Mouse (Mus musculus): ENCODE data around the gene Zfp672.
A peak's percentile ranks its signal among the peaks of the same experiment; 100 is the strongest.
"Not testable (repeated sequence)": the region's sequence is repeated elsewhere in the genome, so short reads cannot be mapped to it uniquely, and the experiment has no call there.

Gene Zfp672

DNA sequence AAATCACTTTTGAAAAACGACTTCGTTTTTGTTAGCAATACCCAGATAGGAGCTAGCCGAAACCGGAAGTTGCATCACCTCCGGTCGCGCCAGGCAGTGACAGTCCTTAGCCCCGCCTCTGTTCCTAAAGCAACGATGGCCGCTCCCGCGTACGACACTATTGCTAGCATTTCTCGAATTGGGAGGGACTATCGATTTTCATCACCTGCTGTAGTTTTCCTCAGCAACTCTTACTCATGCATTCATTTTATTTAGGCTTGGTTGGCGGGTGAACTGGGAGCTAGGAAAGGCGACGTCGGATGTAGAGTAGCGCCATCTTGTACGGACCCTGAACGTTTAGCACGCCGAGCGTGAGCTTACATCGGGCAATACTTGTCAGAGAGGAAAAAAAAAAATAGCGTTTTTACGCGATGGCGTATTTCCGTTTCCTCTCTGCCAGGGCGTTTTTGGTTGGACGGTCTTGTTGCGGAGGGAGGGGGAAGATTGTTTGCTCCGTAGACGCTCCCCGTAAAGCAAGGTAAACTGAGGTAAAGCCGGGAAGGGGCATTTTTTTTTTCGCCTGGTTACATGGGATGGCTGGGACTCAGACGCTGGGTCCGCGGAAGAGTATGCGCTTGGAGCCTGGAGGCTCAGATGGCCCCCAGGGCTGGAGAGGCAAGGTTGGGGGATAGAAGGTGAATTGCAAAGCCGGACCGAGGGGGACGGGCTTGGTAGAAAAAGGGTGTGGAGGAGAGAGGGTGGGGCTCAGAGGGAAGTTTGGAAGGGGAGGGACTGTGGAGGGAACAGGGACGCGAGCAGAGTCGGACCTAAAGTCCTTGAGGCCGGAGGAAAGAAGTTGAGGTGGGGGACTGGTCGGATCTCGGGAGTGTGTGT, at the start of gene Zfp672, which contains the start of gene Sh3bp5l:
Gene Zfp672, minus strand, starts transcription at position 64 of the 873 bp plus-strand sequence.
Gene Sh3bp5l, plus strand, starts transcription at position 449 of the 873 bp plus-strand sequence.
- DNase-seq (ENCODE audit: low spot score): peak; percentile 95

DNA sequence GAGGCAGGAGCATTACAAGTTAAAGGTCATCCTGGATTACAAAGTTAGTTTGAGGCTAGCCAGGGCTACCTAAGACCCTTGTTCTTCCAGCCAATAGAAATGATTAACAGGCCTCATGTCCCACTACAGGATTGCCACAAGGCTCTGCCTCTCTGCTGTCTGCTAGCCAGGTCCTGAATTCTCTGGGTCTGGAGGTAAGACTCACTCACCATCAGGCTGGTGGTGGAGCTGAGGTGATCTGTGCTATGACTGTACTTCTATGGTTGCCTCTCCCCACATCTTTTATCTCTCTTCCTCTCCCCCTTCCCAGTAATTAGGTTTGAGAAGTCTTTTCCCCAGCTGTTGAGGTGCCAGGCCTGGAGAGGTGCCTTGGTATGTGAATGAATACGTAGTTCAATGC, 49.4 kb upstream of the Zfp672 start:
- no peak for DNase-seq (ENCODE audit: low spot score)

GRCm38 (mm10) chr11:58378763-58379278, 48.7 kb upstream of the Zfp672 start, which contains the start of gene Lypd8:
Gene Lypd8, plus strand, starts transcription at chr11:58379043.
- no peak for DNase-seq (ENCODE audit: low spot score)

- no peak for DNase-seq (ENCODE audit: low spot score)
Observed at GRCm38 (mm10) chr11:58377686-58378085, 47.5 kb upstream of the Zfp672 start.

- no peak for DNase-seq (ENCODE audit: low spot score)
Observed at GRCm38 (mm10) chr11:58377273-58377672, 47.1 kb upstream of the Zfp672 start.

DNA sequence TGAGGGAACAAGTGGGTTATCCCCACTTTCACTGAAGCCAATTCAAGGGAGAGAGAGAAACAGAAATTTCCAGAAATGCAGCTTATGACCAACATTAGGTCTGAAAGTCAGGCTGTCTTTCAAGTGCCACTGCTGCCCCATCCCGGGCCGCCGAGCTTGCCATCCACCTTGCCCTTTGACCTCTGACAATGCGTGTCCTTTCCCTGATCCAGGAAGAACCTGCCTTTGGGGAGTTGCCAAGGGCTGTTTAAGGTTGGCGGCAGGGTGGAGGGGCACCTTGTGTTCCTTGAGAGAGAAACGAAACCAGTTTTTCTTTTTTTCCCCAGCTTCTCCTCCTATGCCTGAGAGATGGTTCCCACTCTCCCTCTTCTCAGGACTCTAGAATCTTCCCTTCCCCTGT, 36.1 kb upstream of the Zfp672 start:
- not testable (repeated sequence) for DNase-seq (ENCODE audit: low spot score)

DNA sequence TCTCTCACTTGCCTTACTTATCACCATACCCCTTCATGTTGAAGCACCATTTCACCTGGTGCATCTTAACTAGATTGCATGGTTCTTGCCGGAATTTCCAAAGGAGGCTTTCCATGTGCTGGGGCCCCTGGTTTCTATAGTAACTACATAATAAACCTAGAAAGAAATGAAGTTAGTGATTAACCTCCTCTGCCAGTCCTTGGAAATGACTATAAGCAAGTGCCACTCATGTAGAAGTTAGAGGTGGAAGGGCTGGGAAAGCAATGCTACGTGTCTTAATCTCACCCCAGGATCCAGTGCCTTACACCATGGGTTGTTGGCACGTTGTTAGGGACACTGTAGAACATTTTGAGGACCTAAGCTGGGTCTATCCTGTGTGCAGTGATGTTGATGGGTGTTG, 34.3 kb upstream of the Zfp672 start:
- no peak for DNase-seq (ENCODE audit: low spot score)

GRCm38 (mm10) chr11:58362562-58362961, 32.4 kb upstream of the Zfp672 start:
- not testable (repeated sequence) for DNase-seq (ENCODE audit: low spot score)

DNA sequence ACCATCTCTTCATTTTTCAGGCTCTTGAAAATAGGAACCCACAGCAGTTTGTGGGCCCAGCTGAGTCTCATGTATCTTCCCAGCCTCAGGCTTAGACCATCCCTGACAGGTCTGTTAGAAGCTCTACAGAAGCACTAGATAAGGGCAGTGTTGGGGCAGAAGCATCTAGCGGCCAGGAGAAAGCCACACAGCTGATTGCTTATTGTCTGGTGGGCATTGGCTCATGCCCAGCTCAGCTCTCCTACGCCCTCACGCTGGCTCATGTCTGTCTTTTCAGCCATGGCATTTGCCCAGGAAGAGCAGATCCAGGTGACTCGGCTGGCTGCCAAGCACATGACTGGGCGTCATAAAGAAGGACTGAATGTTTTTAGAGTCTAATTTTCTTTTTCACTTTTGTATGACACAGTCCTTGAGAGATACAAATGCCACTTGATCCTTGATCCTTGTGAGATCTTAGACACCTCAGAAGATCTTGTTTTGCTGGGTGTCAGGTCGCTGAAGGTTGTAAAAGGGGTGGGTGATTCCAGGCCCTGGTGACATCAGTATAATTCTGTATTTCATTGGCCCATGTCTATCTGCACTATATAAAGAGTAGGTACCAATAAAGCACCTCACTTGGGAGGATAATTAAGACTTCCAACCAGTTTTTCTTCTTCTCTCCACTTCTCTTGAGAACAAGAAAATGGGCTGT, 27.9 kb upstream of the Zfp672 start:
- DNase-seq (ENCODE audit: low spot score): no peak

- no peak for DNase-seq (ENCODE audit: low spot score)
Observed at GRCm38 (mm10) chr11:58357042-58357441, 26.9 kb upstream of the Zfp672 start.

GRCm38 (mm10) chr11:58354927-58355326, 24.8 kb upstream of the Zfp672 start:
- DNase-seq (ENCODE audit: low spot score): no peak

DNA sequence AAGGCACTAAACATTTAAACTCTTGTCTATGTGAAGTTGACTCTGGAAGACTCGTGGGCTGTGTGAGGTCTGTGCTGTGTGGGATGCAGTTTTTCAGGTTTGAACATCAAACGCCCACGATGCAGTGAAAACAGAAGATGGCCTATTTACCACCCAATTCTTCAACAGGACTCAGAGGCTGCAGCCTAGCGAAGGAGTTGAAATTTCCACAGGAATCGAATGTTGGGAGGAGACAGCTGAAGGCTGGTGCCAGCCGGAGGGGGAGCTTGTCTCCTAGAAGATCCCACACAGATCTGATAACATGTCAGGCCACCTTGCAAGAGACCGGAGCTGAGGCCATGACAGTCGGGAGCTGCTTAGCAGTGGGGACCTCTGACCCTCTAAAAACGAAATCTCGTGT, 24.3 kb upstream of the Zfp672 start:
- DNase-seq (ENCODE audit: low spot score): no peak

DNA sequence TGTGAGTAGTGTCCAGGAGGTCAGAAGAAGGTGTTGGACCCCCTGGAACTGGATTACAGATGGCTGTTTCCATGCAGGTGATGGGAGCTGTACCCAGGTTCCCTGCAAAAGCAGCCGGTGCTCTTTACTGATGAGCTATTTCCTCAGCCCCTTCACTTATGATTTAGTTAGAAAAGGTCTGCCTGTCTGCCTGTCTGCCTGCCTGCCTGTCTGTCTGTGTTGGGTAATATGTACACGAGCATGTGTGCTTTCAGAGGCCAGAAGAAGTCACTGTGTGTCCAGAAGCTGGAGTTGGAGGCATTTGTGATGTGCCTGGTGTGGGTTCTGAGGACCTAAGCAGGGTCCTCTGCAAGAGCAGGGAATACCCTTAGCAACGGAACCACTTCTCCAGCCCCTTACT, 23.6 kb upstream of the Zfp672 start:
- peak; percentile 29 for DNase-seq (ENCODE audit: low spot score)

DNA sequence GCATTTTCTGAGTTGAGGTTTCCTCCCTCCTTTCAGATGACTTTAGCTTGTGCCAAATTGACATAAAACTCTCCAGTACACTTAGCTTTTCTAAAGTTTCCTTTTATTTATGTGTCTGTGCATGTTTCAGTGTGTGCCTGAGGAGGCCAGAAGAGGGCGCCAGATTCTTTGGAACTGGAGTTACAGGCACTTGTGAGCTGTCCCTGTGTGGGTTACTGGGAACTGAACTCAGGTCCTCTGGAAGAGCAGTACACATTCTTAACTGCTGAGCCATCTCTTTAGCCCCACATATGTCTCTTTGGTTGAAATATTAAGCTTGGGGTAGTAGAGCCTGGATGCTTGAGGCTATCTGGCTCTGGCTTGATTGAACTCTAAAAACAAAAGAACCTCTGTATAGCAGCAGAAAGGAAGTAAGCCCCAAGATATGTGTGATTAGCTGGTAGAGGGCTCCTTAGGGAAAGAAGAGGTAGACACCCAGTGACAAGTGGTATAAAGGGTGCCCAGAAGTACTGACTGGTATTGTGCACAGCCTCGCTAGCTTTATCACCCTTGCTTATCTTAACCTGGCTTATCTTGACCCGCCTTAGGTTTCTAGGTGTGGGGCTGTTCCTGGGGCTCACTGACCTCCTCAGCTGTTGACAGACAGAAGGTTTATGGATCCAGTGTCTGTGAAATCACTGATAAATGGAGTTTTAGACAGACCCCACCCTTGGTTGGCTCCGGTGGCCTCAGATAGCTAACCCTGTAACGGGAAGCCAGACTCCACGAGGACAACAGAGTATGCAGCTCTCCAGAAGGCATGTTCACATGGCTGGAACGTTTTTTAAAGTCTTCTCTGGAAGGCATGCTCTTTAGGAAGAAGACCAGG, 22.8 kb upstream of the Zfp672 start:
- DNase-seq (ENCODE audit: low spot score): peak; percentile 87

- peak; percentile 61 for DNase-seq (ENCODE audit: low spot score)
Observed at GRCm38 (mm10) chr11:58351179-58351578, 21.0 kb upstream of the Zfp672 start.

- no peak for DNase-seq (ENCODE audit: low spot score)
Observed at GRCm38 (mm10) chr11:58350628-58351027, 20.5 kb upstream of the Zfp672 start.

DNA sequence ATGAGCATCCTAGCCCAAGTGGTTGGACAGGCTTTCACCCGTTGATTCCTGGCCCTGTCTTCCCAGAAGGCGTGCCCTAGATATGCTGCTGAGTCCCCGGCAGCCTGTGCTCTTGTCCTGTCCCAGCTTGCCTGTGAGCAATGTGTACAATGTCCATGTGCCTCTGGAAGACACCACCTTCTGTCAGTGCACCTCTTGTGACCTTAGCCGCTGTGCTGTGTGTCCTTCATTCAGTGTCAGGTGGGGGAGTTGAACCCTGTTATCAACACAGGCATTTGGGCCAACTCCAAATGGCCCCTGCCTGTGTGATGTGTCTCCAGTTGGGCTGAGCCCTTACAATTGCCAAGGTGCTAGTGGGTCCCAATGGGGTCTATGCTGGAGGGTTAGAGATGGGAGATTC, 16.6 kb upstream of the Zfp672 start:
- DNase-seq (ENCODE audit: low spot score): no peak

DNA sequence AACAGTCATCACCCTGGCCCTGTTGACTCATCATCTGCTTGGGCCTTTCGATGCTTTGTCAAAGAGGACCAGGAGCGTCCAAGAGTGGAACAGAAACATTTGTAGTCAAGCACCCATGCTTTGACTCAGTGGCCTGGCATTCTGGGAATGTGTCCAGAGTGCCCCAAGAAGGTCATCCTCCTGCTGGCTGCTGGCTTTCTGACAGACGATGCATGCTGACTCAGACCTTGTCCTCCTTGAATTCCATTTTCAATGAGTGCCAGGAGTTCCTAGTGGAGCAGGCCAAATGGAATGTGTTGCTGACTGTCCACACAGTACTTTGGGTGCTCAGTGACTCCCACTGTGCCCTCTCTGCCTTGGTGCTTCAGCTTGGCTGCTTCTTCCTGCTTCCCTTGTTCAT, 4.6 kb upstream of the Zfp672 start:
- DNase-seq (ENCODE audit: low spot score): no peak

GRCm38 (mm10) chr11:58331546-58331945, 1.4 kb upstream of the Zfp672 start:
- no peak for DNase-seq (ENCODE audit: low spot score)

GRCm38 (mm10) chr11:58331149-58331495, 983 bp upstream of the Zfp672 start:
- no peak for DNase-seq (ENCODE audit: low spot score)

GRCm38 (mm10) chr11:58329906-58330275, 248 bp downstream of the Zfp672 start:
- no peak for DNase-seq (ENCODE audit: low spot score)

DNA sequence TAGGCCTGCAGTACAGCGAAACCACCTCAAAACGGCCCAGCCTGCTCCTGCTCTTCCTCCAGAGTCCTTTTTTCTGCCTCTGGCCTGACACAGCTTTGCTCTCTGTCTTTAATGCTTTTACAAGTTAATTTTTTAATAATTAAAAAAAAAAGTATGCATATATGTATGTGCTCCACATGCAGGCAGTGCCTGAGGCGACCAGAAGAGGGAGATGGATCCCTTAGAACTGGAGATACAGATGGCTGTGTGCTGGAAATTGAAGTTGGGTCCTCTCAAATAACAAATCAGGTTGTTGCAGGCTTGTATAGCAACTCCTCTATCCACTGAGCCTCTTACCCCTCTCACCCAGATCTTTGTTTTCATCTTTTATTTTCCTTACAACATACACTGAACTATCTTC, 3.4 kb downstream of the Zfp672 start:
- DNase-seq (ENCODE audit: low spot score): no peak
